Mouse (Mus musculus): ENCODE measurements around the gene Prkd1.
A peak's percentile ranks its signal among the peaks of the same experiment; 100 is the strongest.
"Not testable (repeated sequence)": the region's sequence is repeated elsewhere in the genome, so short reads cannot be mapped to it uniquely, and the experiment has no call there.

Gene Prkd1

GRCm38 (mm10) chr12:50648671-50649541, at the start of gene Prkd1:
TSS of gene Prkd1 (minus strand) at chr12:50649098.
- peak; percentile 79 to 85 for DNase-seq

- DNase-seq: peak in 1 of 2 experiments; percentile 7
These were observed 48.6 kb upstream of the Prkd1 start for GRCm38 (mm10) chr12:50697492-50697891.

GRCm38 (mm10) chr12:50648176-50648670, 675 bp downstream of the Prkd1 start:
- DNase-seq: peak; percentile 13 to 22

GRCm38 (mm10) chr12:50646857-50647256, 2.0 kb downstream of the Prkd1 start:
- DNase-seq: no peak

GRCm38 (mm10) chr12:50642671-50643070, 6.2 kb downstream of the Prkd1 start:
- no peak for DNase-seq

- no peak for DNase-seq
These were observed 8.7 kb downstream of the Prkd1 start for GRCm38 (mm10) chr12:50640171-50640570.

- DNase-seq: no peak
These were observed 14.5 kb downstream of the Prkd1 start for GRCm38 (mm10) chr12:50634436-50634835.

- DNase-seq: not testable (repeated sequence)
These were observed 22.8 kb downstream of the Prkd1 start for GRCm38 (mm10) chr12:50626100-50626499.

- peak in 1 of 2 experiments; percentile 11 for DNase-seq
These were observed 24.7 kb downstream of the Prkd1 start for GRCm38 (mm10) chr12:50624175-50624574.

GRCm38 (mm10) chr12:50615852-50616251, 33.0 kb downstream of the Prkd1 start:
- no peak for DNase-seq

GRCm38 (mm10) chr12:50614341-50614740, 34.6 kb downstream of the Prkd1 start:
- no peak for DNase-seq

GRCm38 (mm10) chr12:50606703-50607500, 42.0 kb downstream of the Prkd1 start:
- peak in 1 of 2 experiments; percentile 12 for DNase-seq

- no peak for DNase-seq
These were observed 49.5 kb downstream of the Prkd1 start for GRCm38 (mm10) chr12:50599370-50599769.

- DNase-seq: no peak
These were observed 50.6 kb downstream of the Prkd1 start for GRCm38 (mm10) chr12:50598053-50598988.

- no peak for DNase-seq
These were observed 51.4 kb downstream of the Prkd1 start for GRCm38 (mm10) chr12:50597467-50597866.

- DNase-seq: no peak
These were observed 53.1 kb downstream of the Prkd1 start for GRCm38 (mm10) chr12:50595777-50596176.

GRCm38 (mm10) chr12:50594506-50594905, 54.4 kb downstream of the Prkd1 start:
- peak; percentile 62 to 76 for DNase-seq

- no peak for DNase-seq
These were observed 55.4 kb downstream of the Prkd1 start for GRCm38 (mm10) chr12:50593481-50593880.

GRCm38 (mm10) chr12:50588137-50588761, 60.6 kb downstream of the Prkd1 start:
- DNase-seq: peak in 1 of 2 experiments; percentile 14

- no peak for DNase-seq
These were observed 83.7 kb downstream of the Prkd1 start for GRCm38 (mm10) chr12:50565198-50565597.

- no peak for DNase-seq
These were observed 88.4 kb downstream of the Prkd1 start for GRCm38 (mm10) chr12:50560536-50560935.

GRCm38 (mm10) chr12:50558231-50558630, 90.7 kb downstream of the Prkd1 start:
- no peak for DNase-seq
